Mouse (Mus musculus) liver, adult 2 months (tissue): ENCODE data around the gene Gpkow. TPM values are rescaled to one million over a fixed set of nuclear protein-coding genes. Genes with fewer than 3 reads are reported as not detected.

Experiments
- DNase-seq: peaks from one replicate; pipeline ENCODE4 v3.0.0-alpha.2; 2011; ENCODE audit warnings: low read depth, low spot score; ENCODE audit errors: extremely low read depth
- H3K27ac ChIP-seq: fragments of 200-500 bp; replicated peaks from 2 replicates; pipeline ENCODE4 v1.5.1; 2012; ENCODE audit warnings: low read depth, mild to moderate bottlenecking, control low read depth, inconsistent platforms, low read length; ENCODE audit not compliant: insufficient read depth
- H3K27me3 ChIP-seq: fragments of 200-500 bp; 2 replicates; pipeline ENCODE4 v1.6.1; 2012; ENCODE audit warnings: mild to moderate bottlenecking, moderate library complexity, low read length, inconsistent platforms; ENCODE audit not compliant: control insufficient read depth, insufficient read depth
- H3K36me3 ChIP-seq: fragments of 200-500 bp; 2 replicates; pipeline ENCODE4 v1.6.1; 2012; ENCODE audit warnings: low read length, inconsistent platforms; ENCODE audit not compliant: control insufficient read depth, insufficient read depth
- H3K4me1 ChIP-seq: fragments of 200-500 bp; 2 replicates; pipeline ENCODE4 v1.6.1; 2011; ENCODE audit warnings: low read length; ENCODE audit not compliant: control insufficient read depth, insufficient read depth
- H3K4me3 ChIP-seq: fragments of 200-500 bp; 2 replicates; pipeline ENCODE4 v1.5.1; 2011; ENCODE audit warnings: low read depth, mild to moderate bottlenecking, control low read depth, low read length, moderate library complexity; ENCODE audit not compliant: insufficient read depth
- H3K79me2 ChIP-seq: fragments of 200-500 bp; 2 replicates; pipeline ENCODE4 v1.6.1; 2012; ENCODE audit warnings: inconsistent platforms, mild to moderate bottlenecking, low read length, moderate library complexity; ENCODE audit not compliant: control insufficient read depth, insufficient read depth
- H3K9ac ChIP-seq: fragments of 200-500 bp; 2 replicates; pipeline ENCODE4 v1.6.1; 2012; ENCODE audit warnings: low read depth, mild to moderate bottlenecking, control low read depth, inconsistent platforms, low read length
- CTCF ChIP-seq: fragments of 200-500 bp; IDR thresholded peaks from 2 replicates; pipeline ENCODE4 v1.5.1; 2011; ENCODE audit warnings: low read depth, low read length, control low read depth
- POLR2A ChIP-seq: fragments of 200-500 bp; IDR thresholded peaks from 2 replicates; pipeline ENCODE4 v1.6.1; 2011; ENCODE audit warnings: low read length, control low read depth; ENCODE audit not compliant: insufficient read depth; ENCODE audit errors: extremely low read depth
- WGBS: fragments of 180-500 bp; shearing (Covaris S2); methylation state at CpG from one replicate; pipeline ENCODE4 v1.1.7; 2018; 5-methylcytosine and 5-hydroxymethylcytosine counted together
- polyA plus RNA-seq: library from polyadenylated mRNA; depleted of rRNA; stranded (reverse); fragments of >200 nt; gene quantifications from 2 replicates; pipeline ENCODE4 v1.2.3, GENCODE M21; 2012
- total RNA-seq: library from RNA; depleted of rRNA; stranded (reverse); fragments of >200 nt; gene quantifications from 2 replicates; pipeline ENCODE4 v1.2.3, GENCODE M21; 2014

Gene Gpkow
- total and polyA plus RNA-seq, 2 experiments, result 4.3 to 5.0 TPM

DNA sequence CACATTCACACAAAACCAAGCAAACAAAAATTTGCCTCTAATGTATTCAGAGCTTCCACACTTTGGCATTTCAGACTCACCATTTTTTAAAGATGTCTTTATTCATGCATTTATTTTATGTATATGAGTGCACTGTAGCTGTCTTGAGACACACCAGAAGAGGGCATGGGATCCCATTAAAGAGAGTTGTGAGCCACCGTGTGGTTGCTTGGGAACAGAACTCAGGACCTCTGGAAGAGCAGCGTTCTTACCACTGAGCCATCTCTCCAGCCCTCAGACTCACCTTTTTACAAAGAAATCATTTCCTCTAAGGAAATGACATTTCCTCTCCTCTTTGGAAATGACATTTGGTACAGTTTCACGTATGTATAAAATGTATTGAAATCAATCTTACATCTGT lies 17.9 kb upstream of the Gpkow start:
- Histone ChIP-seq H3K36me3 (no peaks in the 10 kb centered on the region), H3K9ac (no peak overlapping the region), H3K4me1 (no peaks in the 10 kb centered on the region), H3K79me2 (no peaks in the 10 kb centered on the region), H3K27ac (no peak overlapping the region), H3K4me3 (no peak overlapping the region), H3K27me3 (no peaks in the 10 kb centered on the region)
- DNase-seq, result no peak
- WGBS, result 40% methylated on average over 3 of the region's 3 CpGs
- TF ChIP-seq POLR2A, result no peak
- no peak for TF ChIP-seq CTCF

DNA sequence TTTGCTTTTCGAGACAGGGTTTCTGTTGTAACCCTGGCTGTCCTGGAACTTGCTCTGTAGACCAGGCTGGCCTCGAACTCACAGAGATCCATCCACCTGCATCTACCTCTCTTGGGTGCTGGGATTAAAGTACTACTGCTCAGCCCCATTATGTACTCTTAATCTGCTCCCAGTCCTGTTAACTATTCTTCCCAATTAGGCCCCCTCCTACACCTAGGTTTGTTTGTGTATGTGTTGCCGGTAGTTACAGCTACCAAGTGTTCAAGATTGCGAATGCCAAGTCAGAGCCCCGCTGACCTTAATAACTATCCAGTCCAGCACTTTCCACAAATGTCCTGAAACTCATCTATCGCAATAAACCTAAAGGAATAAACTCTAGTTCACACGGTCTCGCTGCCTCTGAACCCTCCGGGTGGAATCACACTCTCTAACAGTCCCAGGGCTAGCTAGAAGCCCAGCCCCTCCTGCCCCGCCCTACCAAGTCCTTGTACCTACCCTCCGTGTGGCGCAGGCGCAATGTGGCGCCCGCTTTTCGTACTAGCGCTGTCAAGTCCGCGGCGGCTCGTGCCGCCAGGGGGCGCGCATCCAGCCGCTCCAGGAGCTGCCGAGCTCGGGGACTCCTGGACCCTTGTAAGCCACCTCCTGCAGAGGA lies 17.4 kb upstream of the Gpkow start:
- Histone ChIP-seq H3K4me3 (peak overlapping the region; percentile 51), H3K4me1 (no peaks in the 10 kb centered on the region), H3K27ac (peak overlapping the region; percentile 94), H3K79me2 (no peaks in the 10 kb centered on the region), H3K9ac (peak overlapping the region; percentile 65), H3K36me3 (no peaks in the 10 kb centered on the region), H3K27me3 (no peaks in the 10 kb centered on the region)
- TF ChIP-seq CTCF (peak; percentile 74), POLR2A (no peak)
- DNase-seq, result peak; percentile 73
- WGBS, result 3% methylated on average over 27 of the region's 27 CpGs

DNA sequence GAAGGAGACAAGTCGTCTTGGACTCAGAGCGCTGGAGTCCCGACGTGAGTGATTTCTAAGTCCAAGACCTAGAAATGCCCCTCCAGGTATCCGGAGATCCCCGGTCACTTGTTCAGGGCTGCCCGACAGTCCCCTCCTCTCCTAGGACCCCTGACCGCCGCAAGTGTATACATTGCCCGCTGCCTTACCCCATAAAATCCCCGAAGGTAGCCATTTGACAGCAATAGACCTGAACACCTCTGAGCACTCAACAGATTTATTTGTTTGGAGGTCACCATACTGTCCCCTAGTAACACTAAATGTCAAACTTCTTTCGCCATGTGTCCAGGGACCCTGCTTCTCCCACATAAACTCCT lies 16.9 kb upstream of the Gpkow start:
- WGBS, result 4% methylated on average over 12 of the region's 12 CpGs
- no peaks in the 10 kb centered on the region for H3K36me3 ChIP-seq
- no peaks in the 10 kb centered on the region for H3K79me2 ChIP-seq
- H3K27me3 ChIP-seq, result no peaks in the 10 kb centered on the region
- H3K4me1 ChIP-seq, result no peaks in the 10 kb centered on the region
- TF ChIP-seq CTCF (no peak), POLR2A (no peak)
- H3K4me3 ChIP-seq, result peak overlapping the region; percentile 50
- H3K9ac ChIP-seq, result peak overlapping the region; percentile 46
- no peak for DNase-seq
- H3K27ac ChIP-seq, result peak overlapping the region; percentile 94

DNA sequence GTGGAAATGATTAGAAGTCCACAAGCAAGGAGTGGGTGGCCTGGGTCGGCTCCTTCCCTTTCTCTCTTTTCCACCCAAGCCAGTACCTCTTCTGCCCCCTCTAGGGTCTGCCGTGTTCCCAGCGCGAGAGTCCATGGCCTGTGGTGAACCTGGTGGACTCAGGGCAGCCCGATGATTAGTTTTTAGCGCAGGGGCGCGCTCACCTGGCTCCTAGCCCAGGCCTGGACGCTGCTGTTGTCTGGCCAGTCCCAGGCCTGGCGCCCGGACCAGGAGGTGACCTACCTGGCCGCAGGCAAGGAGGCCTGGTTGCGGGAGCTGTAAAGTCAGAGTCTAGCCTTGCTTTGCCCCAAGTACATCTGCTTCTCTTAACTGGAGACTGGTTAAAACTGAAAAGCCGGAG lies 16.1 kb upstream of the Gpkow start, which contains the start of gene Magix:
Gene Magix (minus strand): TSS at position 388 of the 400 bp plus-strand sequence.
- peak within 1 kb of the TSS; percentile 94 for H3K27ac ChIP-seq
- DNase-seq, result peak; percentile 68
- 13% methylated on average over 14 of the region's 14 CpGs for WGBS
- H3K27me3 ChIP-seq, result no peaks in the 10 kb centered on the region
- H3K36me3 ChIP-seq, result no peaks in the 10 kb centered on the region
- TF ChIP-seq CTCF (no peak), POLR2A (no peak)
- H3K4me1 ChIP-seq, result no peaks in the 10 kb centered on the region
- H3K9ac ChIP-seq, result peak within 1 kb of the TSS; percentile 65
- H3K4me3 ChIP-seq, result peak within 1 kb of the TSS; percentile 60
- H3K79me2 ChIP-seq, result no peaks in the 10 kb centered on the region

DNA sequence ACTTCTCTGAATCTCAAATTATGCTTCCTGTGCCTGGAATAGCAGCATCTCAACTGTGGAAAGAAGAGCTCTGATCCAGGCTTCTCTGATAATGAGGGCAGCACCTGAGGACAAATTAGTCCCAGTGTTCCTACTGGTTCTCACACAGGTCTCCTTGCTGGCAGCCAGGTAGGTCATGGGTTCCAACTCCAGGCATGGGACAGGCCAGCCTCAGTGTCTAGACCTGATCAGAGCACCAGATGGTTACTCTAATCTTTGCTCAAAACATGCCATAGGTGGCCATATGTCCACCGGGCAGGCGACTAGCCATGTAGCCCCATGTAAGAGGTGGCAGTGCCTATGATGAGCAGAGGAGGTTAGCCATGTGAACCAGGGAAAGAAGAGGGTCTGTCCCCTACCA lies 8.6 kb upstream of the Gpkow start:
- Histone ChIP-seq H3K27ac (no peak overlapping the region), H3K9ac (no peak overlapping the region), H3K4me3 (no peak overlapping the region), H3K27me3 (no peaks in the 10 kb centered on the region), H3K36me3 (no peaks in the 10 kb centered on the region), H3K79me2 (no peaks in the 10 kb centered on the region), H3K4me1 (no peaks in the 10 kb centered on the region)
- DNase-seq, result no peak
- 86% methylated on average over 2 of the region's 2 CpGs for WGBS
- TF ChIP-seq CTCF (no peak), POLR2A (no peak)

DNA sequence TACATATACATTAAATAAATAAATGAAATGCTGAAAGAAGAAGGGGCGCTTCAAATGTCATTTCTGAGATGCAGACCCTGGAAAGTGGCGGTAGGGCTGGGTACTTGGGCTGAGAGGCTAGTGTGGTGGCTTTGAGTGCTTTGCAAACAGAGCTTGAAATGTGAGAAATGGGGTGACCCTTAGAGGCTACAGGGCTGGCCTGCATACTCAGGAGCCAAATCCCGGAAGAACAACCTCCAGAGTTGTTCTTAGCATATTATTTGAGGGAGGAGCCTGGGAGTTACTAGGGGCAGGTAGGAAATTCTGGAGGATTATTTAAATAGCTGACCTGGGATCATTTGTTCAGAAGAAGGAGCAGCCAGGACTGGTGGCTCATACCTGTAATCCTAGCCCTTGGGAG lies 6.4 kb upstream of the Gpkow start:
- no peaks in the 10 kb centered on the region for H3K79me2 ChIP-seq
- no peak for DNase-seq
- no peaks in the 10 kb centered on the region for H3K4me1 ChIP-seq
- WGBS, result 78% methylated on average over 3 of the region's 3 CpGs
- H3K36me3 ChIP-seq, result no peaks in the 10 kb centered on the region
- H3K9ac ChIP-seq, result no peak overlapping the region
- H3K27me3 ChIP-seq, result no peaks in the 10 kb centered on the region
- no peak overlapping the region for H3K4me3 ChIP-seq
- no peak for TF ChIP-seq CTCF
- no peak for TF ChIP-seq POLR2A
- H3K27ac ChIP-seq, result no peak overlapping the region
